8 mouse cellular contexts compared by ENCODE assay signal in the genomic region with DNA sequence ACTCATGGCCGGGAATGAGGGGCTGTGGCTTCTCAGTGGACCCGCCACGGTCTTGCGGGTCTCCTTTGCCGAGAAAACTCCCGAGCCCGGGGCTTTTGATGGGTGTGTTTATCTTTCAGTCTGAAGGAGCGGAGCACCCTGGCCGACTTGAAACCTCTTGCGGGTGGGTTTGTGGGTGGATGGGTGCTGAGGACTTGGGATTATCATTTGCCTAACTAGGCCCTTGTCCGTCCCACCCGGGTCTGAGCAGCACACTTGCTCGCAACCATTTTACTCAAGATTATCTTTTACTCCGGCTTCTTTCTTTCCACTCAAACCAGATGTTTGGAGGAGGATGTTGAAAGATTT. TPM values are rescaled to one million over a fixed set of nuclear protein-coding genes. Genes with fewer than 3 reads are reported as not detected.
DNase-seq lines count a peak whose midpoint lies in the region; ATAC-seq and TF ChIP-seq lines count a peak whose summit lies in the region.

No protein-coding gene starts in this region.

- H3K36me3 ChIP-seq in neural tube, embryonic 11.5 days (ENCODE audit: control insufficient read depth, insufficient read depth, low read length), result no peaks in the 10 kb centered on the region
- no peaks in the 10 kb centered on the region for H3K36me3 ChIP-seq in limb, embryonic 14.5 days (ENCODE audit: control insufficient read depth, insufficient read depth, low read length)
- H3K36me3 ChIP-seq in stomach, embryonic 16.5 days (ENCODE audit: control insufficient read depth, insufficient read depth, low read length), result no peaks in the 10 kb centered on the region

- no peak for TF ChIP-seq POLR2A in limb, embryonic 14.5 days (IDR thresholded peaks at IDR 0.05; ENCODE audit: borderline replicate concordance, extremely low read depth, insufficient read depth, insufficient read length)

- H3K27ac ChIP-seq in neural tube, embryonic 11.5 days (ENCODE audit: low read depth, low read length), result peak overlapping the region; percentile 90
- H3K27ac ChIP-seq in limb, embryonic 14.5 days (replicated peaks; ENCODE audit: low read depth, low read length), result peak overlapping the region; percentile 92
- peak overlapping the region; percentile 88 for H3K27ac ChIP-seq in stomach, embryonic 16.5 days (ENCODE audit: low read length)

- DNase-seq in adrenal gland, postnatal 25 days, result peak; percentile 12
- no peak for DNase-seq in adrenal gland, adult 18-20 months (ENCODE audit: low spot score in 2 of 2)
- no peak for DNase-seq in neural tube, embryonic 11.5 days (ENCODE audit: low spot score)
- no peak for DNase-seq in neural tube, embryonic 10.5 days (ENCODE audit: extremely low spot score, low spot score)
- peak; percentile 28 for DNase-seq in limb, embryonic 14.5 days (ENCODE audit: low spot score)
- DNase-seq in ovary, postnatal 36 days (ENCODE audit: low spot score), result no peak
- DNase-seq in urinary bladder, postnatal 14 days (ENCODE audit: low spot score), result no peak

- H3K27me3 ChIP-seq in neural tube, embryonic 11.5 days (ENCODE audit: control insufficient read depth, insufficient read depth, low read length), result no peaks in the 10 kb centered on the region
- H3K27me3 ChIP-seq in limb, embryonic 14.5 days (ENCODE audit: control insufficient read depth, insufficient read depth, low read length), result no peaks in the 10 kb centered on the region
- no peaks in the 10 kb centered on the region for H3K27me3 ChIP-seq in stomach, embryonic 16.5 days (ENCODE audit: control insufficient read depth, insufficient read depth, low read length)

- ATAC-seq in neural tube, embryonic 11.5 days (ENCODE audit: insufficient read depth, low FRiP score, low TSS enrichment), result peak; percentile 7; the same call in 1 of the 2 replicates
- ATAC-seq in limb, embryonic 14.5 days (ENCODE audit: low FRiP score, low read depth), result peak; percentile 18; the same call in 1 of the 2 replicates
- ATAC-seq in stomach, embryonic 16.5 days (ENCODE audit: insufficient read depth, low FRiP score), result no peak

- no peaks in the 10 kb centered on the region for H3K9me3 ChIP-seq in neural tube, embryonic 11.5 days (ENCODE audit: control insufficient read depth, low read length)
- H3K9me3 ChIP-seq in limb, embryonic 14.5 days (ENCODE audit: control insufficient read depth, low read length), result no peaks in the 10 kb centered on the region
- H3K9me3 ChIP-seq in stomach, embryonic 16.5 days (replicated peaks; ENCODE audit: control insufficient read depth, low read length), result no peaks in the 10 kb centered on the region

- WGBS in neural tube, embryonic 11.5 days, result 1% methylated on average over 14 of the region's 14 CpGs
- WGBS in limb, embryonic 14.5 days, result 0% methylated on average over 14 of the region's 14 CpGs
- WGBS in stomach, embryonic 16.5 days, result 0% methylated on average over 14 of the region's 14 CpGs

- peak overlapping the region; percentile 55 for H3K4me2 ChIP-seq in neural tube, embryonic 11.5 days (ENCODE audit: low read depth)
- H3K4me2 ChIP-seq in limb, embryonic 14.5 days (replicated peaks; ENCODE audit: low read depth, low read length, severe bottlenecking), result peak overlapping the region; percentile 63
- H3K4me2 ChIP-seq in stomach, embryonic 16.5 days (ENCODE audit: low read depth, low read length), result peak overlapping the region; percentile 72

- H3K4me1 ChIP-seq in neural tube, embryonic 11.5 days (ENCODE audit: control insufficient read depth, insufficient read depth, low read length), result peaks cover 16% of the 10 kb centered on the region
- peaks cover 19% of the 10 kb centered on the region for H3K4me1 ChIP-seq in limb, embryonic 14.5 days (ENCODE audit: control insufficient read depth, insufficient read depth, low read length)
- H3K4me1 ChIP-seq in stomach, embryonic 16.5 days (ENCODE audit: control insufficient read depth, insufficient read depth, low read length), result peaks cover 16% of the 10 kb centered on the region; the same call in 1 of the 2 replicates

- H3K4me3 ChIP-seq in neural tube, embryonic 11.5 days (ENCODE audit: low read depth, low read length), result peak overlapping the region; percentile 86
- peak overlapping the region; percentile 93 for H3K4me3 ChIP-seq in limb, embryonic 14.5 days (replicated peaks; ENCODE audit: low read length)
- peak overlapping the region; percentile 70 for H3K4me3 ChIP-seq in stomach, embryonic 16.5 days (replicated peaks; ENCODE audit: low read length)

- peak overlapping the region; percentile 98 for H3K9ac ChIP-seq in neural tube, embryonic 11.5 days (ENCODE audit: low read length)
- peak overlapping the region; percentile 99 for H3K9ac ChIP-seq in limb, embryonic 14.5 days (ENCODE audit: low read depth, low read length, severe bottlenecking)
- peak overlapping the region; percentile 85 for H3K9ac ChIP-seq in stomach, embryonic 16.5 days (ENCODE audit: low read length)

RNA-seq across cellular contexts. Expression of gene Ick, which starts 4.5 kb away (rescaled TPM):
- total RNA-seq in adrenal gland, postnatal 25 days (2021), result 22.0 and 26.7 TPM in 2 replicates
- total RNA-seq in adrenal gland, adult 18-20 months (2021), result 10 to 100 TPM; 15.2 to 16.7 TPM
- 35.9 and 36.3 TPM in 2 replicates for polyA plus RNA-seq in neural tube, embryonic 11.5 days (2014; fragmentation: Nextera tagmentation; extraction: Ambion mirVana)
- 31.0 and 35.2 TPM in 2 replicates for polyA plus RNA-seq in limb, embryonic 14.5 days (2012; rRNA removed)
- polyA plus RNA-seq in limb, embryonic 14.5 days (2014; fragmentation: Nextera tagmentation; extraction: Ambion mirVana), result 25.4 and 29.3 TPM in 2 replicates
- polyA plus RNA-seq in stomach, embryonic 16.5 days (2015; fragmentation: Nextera tagmentation; extraction: Ambion mirVana), result 25.3 and 25.6 TPM in 2 replicates

RNA-seq across cellular contexts. Expression of gene Fbxo9, which starts 4.6 kb away (rescaled TPM):
- 108 and 122 TPM in 2 replicates for total RNA-seq in adrenal gland, postnatal 25 days (2021)
- total RNA-seq in adrenal gland, adult 18-20 months (2021), result 100 to 1,000 TPM in 1 of 2 experiments, 10 to 100 TPM in 1; 70.8 to 108 TPM
- 36.9 and 38.9 TPM in 2 replicates for polyA plus RNA-seq in neural tube, embryonic 11.5 days (2014; fragmentation: Nextera tagmentation; extraction: Ambion mirVana)
- 61.4 and 65.6 TPM in 2 replicates for polyA plus RNA-seq in limb, embryonic 14.5 days (2012; rRNA removed)
- 43.6 and 44.2 TPM in 2 replicates for polyA plus RNA-seq in limb, embryonic 14.5 days (2014; fragmentation: Nextera tagmentation; extraction: Ambion mirVana)
- polyA plus RNA-seq in stomach, embryonic 16.5 days (2015; fragmentation: Nextera tagmentation; extraction: Ambion mirVana), result 35.7 and 36.2 TPM in 2 replicates

Comparison
In these comparisons a context has a peak if more than half of its experiments do, and no peak if none do; other contexts are left out.
1. DNase-seq: peak in adrenal gland, postnatal 25 days (single experiment) and limb, embryonic 14.5 days (single experiment); none in adrenal gland, adult 18-20 months (0 of 2), neural tube, embryonic 11.5 days (single experiment), neural tube, embryonic 10.5 days (single experiment), ovary, postnatal 36 days (single experiment) and urinary bladder, postnatal 14 days (single experiment).
2. Peak in every context shown above with its lines, with median percentiles within 50 percentile points of each other: H3K27ac ChIP-seq, H3K4me2 ChIP-seq, H3K4me3 ChIP-seq and H3K9ac ChIP-seq.